8 mouse cellular contexts compared by ENCODE assay signal in genomic region chr12:108763057-108763796, GRCm38 (mm10). TPM values are rescaled to one million over a fixed set of nuclear protein-coding genes. Genes with fewer than 3 reads are reported as not detected.
A peak's percentile ranks its signal among the peaks of the same experiment; 100 is the strongest.
DNase-seq lines count a peak whose midpoint lies in the region; TF ChIP-seq lines count a peak whose summit lies in the region.
"Had no signal": no experiment of that assay in that cellular context is flagged by ENCODE, and none has a peak within 500 bp of the region (broad histone marks: within the 10 kb centered on the region; RNA-seq: fewer than 3 reads in every experiment).

No protein-coding gene starts in this region.

- peak overlapping the region; percentile 24; the same call in 1 of the 2 replicates for H3K4me3 ChIP-seq in E14TG2a.4 (replicated peaks; ENCODE audit: low read length)
- no peak overlapping the region for H3K4me3 ChIP-seq in lung, adult 2 months (replicated peaks; ENCODE audit: extremely low read depth, low read depth, low read length)
- H3K4me3 ChIP-seq: hindbrain, embryonic 15.5 days had no signal

- peak; percentile 74 for DNase-seq in A20 (ENCODE audit: low read depth, low spot score)
- peak; percentile 19 for DNase-seq in forelimb bud, embryonic 11.5 days (ENCODE audit: low read depth, low spot score)
- no peak for DNase-seq in lung, adult 2 months
- DNase-seq in thymus, postnatal 10 days (ENCODE audit: low spot score in 2 of 2) = peak; percentile 66 to 67
- DNase-seq in testis, postnatal 14 days (ENCODE audit: low spot score) = no peak
- no peak for DNase-seq in right cerebral cortex, postnatal 14 days

- no peaks in the 10 kb centered on the region for H3K9me3 ChIP-seq in E14TG2a.4 (ENCODE audit: low read length)
- H3K9me3 ChIP-seq: hindbrain, embryonic 15.5 days had no signal

- TF ChIP-seq CTCF in E14TG2a.4 (conservative IDR thresholded peaks at IDR 0.05; ENCODE audit: low read length) = peak; percentile 40
- peak; percentile 33; the same call in 1 of the 2 replicates for TF ChIP-seq CTCF in lung, adult 2 months (IDR thresholded peaks at IDR 0.05; ENCODE audit: insufficient read depth, low read length)

- peaks cover 27% of the 10 kb centered on the region for H3K27me3 ChIP-seq in E14TG2a.4 (ENCODE audit: insufficient read depth, low read length)
- H3K27me3 ChIP-seq: hindbrain, embryonic 15.5 days had no signal

- no peaks in the 10 kb centered on the region for H3K36me3 ChIP-seq in E14TG2a.4 (ENCODE audit: insufficient read depth, low read length)
- H3K36me3 ChIP-seq: hindbrain, embryonic 15.5 days had no signal

- no peak for TF ChIP-seq POLR2A in lung, adult 2 months (IDR thresholded peaks at IDR 0.05; ENCODE audit: borderline replicate concordance, extremely low read depth, low read depth, low read length)

- WGBS in lung, adult 2 months = 50% methylated on average over 9 of the region's 9 CpGs

- peaks cover 63% of the 10 kb centered on the region for H3K4me1 ChIP-seq in E14TG2a.4 (replicated peaks; ENCODE audit: low read depth, low read length)
- peaks cover 7% of the 10 kb centered on the region for H3K4me1 ChIP-seq in lung, adult 2 months (ENCODE audit: control insufficient read depth, insufficient read depth, low read length)

RNA-seq across cellular contexts. Expression of gene Yy1, which starts 29.5 kb away (rescaled TPM):
- 19.3 and 22.0 TPM in 2 replicates for polyA plus RNA-seq in lung, adult 2 months (2012; rRNA removed)

Comparison
In these comparisons a context has a peak if more than half of its experiments do, and no peak if none do; other contexts are left out.
1. DNase-seq: peak in A20 (single experiment), forelimb bud, embryonic 11.5 days (single experiment) and thymus, postnatal 10 days (2 of 2); none in lung, adult 2 months (single experiment), testis, postnatal 14 days (single experiment) and right cerebral cortex, postnatal 14 days (single experiment).